Mouse (Mus musculus) MEL (cell line): ENCODE data around the gene Nyap1. TPM values are rescaled to one million over a fixed set of nuclear protein-coding genes. Genes with fewer than 3 reads are reported as not detected.

Source experiments
- DNase-seq: peaks from one replicate; pipeline ENCODE4 v3.0.0; 2011; ENCODE audit warnings: low read depth, low spot score
- H3K27ac ChIP-seq: 2 replicates; pipeline ENCODE4 v1.5.1; 2012; ENCODE audit warnings: low read depth, mild to moderate bottlenecking, control low read depth, low read length, moderate library complexity; ENCODE audit not compliant: control insufficient read depth
- H3K27me3 ChIP-seq, 2 experiments: fragments of 150-350 bp in 1 of 2; sonication (generic) in 1 of 2; 2 replicates each; pipeline ENCODE4 v1.6.1; 2012; ENCODE audit warnings: low read length in 2 of 2, mild to moderate bottlenecking in 2 of 2, improper control_type of control experiment in 1 of 2, moderate library complexity in 1 of 2; ENCODE audit not compliant: insufficient read depth in 2 of 2, control insufficient read depth in 1 of 2
- H3K36me3 ChIP-seq, 2 experiments: 2 replicates each; pipeline ENCODE4 v1.6.1; 2012 to 2014; ENCODE audit warnings: low read length in 2 of 2, improper control_type of control experiment in 1 of 2, inconsistent platforms in 1 of 2, mild to moderate bottlenecking in 1 of 2; ENCODE audit not compliant: insufficient read depth in 2 of 2, control insufficient read depth in 1 of 2
- H3K4me1 ChIP-seq, 2 experiments: fragments of 150-350 bp in 1 of 2; sonication (generic) in 1 of 2; 2 replicates each; pipeline ENCODE4 v1.6.1; 2012; ENCODE audit warnings: low read length in 2 of 2, improper control_type of control experiment in 1 of 2, mild to moderate bottlenecking in 1 of 2; ENCODE audit not compliant: insufficient read depth in 2 of 2, control insufficient read depth in 1 of 2
- H3K4me3 ChIP-seq, 2 experiments: fragments of 150-350 bp in 1 of 2; sonication (generic) in 1 of 2; 2 replicates each; pipeline ENCODE4 v1.5.1; 2012; ENCODE audit warnings: low read depth in 2 of 2, low read length in 2 of 2, mild to moderate bottlenecking in 2 of 2, moderate library complexity in 2 of 2, control low read depth in 1 of 2, improper control_type of control experiment in 1 of 2; ENCODE audit not compliant: control insufficient read depth in 1 of 2, insufficient read depth in 1 of 2
- H3K79me2 ChIP-seq: 2 replicates; pipeline ENCODE4 v1.6.1; 2012; ENCODE audit warnings: mild to moderate bottlenecking, low read length, moderate library complexity; ENCODE audit not compliant: control insufficient read depth, poor library complexity, insufficient read depth
- H3K9ac ChIP-seq: 2 replicates; pipeline ENCODE4 v1.6.1; 2012; ENCODE audit warnings: low read depth, mild to moderate bottlenecking, control low read depth, low read length, moderate library complexity; ENCODE audit not compliant: control insufficient read depth, poor library complexity, severe bottlenecking
- H3K9me3 ChIP-seq: fragments of 150-350 bp; sonication (generic); replicated peaks from 2 replicates; pipeline ENCODE4 v1.6.1; 2012; ENCODE audit warnings: mild to moderate bottlenecking, low read length, improper control_type of control experiment, moderate library complexity; ENCODE audit not compliant: insufficient read depth
- BHLHE40 ChIP-seq: IDR thresholded peaks from 2 replicates; pipeline ENCODE4 v1.6.1; 2012; ENCODE audit warnings: low read depth, mild to moderate bottlenecking, inconsistent platforms, low read length, improper control_type of control experiment, borderline replicate concordance
- CHD1 ChIP-seq: IDR thresholded peaks from 2 replicates; pipeline ENCODE4 v1.6.1; 2012; ENCODE audit warnings: low read depth, mild to moderate bottlenecking, inconsistent platforms, low read length, improper control_type of control experiment
- CHD2 ChIP-seq: IDR thresholded peaks from 2 replicates; pipeline ENCODE4 v1.6.1; 2011; ENCODE audit warnings: low read length, improper control_type of control experiment
- CTCF ChIP-seq, 3 experiments: IDR thresholded peaks in 2 of 3; conservative IDR thresholded peaks in 1 of 3; 2 replicates each; pipeline ENCODE4 v1.5.1; 2011 to 2012; ENCODE audit warnings: low read length in 3 of 3, low read depth in 2 of 3, mild to moderate bottlenecking in 2 of 3, improper control_type of control experiment in 1 of 3, inconsistent platforms in 1 of 3, mixed read lengths in 1 of 3, moderate library complexity in 1 of 3; ENCODE audit not compliant: control insufficient read depth in 1 of 3, insufficient read depth in 1 of 3, poor library complexity in 1 of 3, severe bottlenecking in 1 of 3
- E2F4 ChIP-seq: IDR thresholded peaks from 2 replicates; pipeline ENCODE4 v1.6.1; 2011; ENCODE audit warnings: low read depth, low read length, improper control_type of control experiment, borderline replicate concordance
- ELF1 ChIP-seq: IDR thresholded peaks from 2 replicates; pipeline ENCODE4 v1.6.1; 2014; ENCODE audit warnings: low read depth, mild to moderate bottlenecking, inconsistent platforms, low read length, improper control_type of control experiment, moderate library complexity
- EP300 ChIP-seq, 2 experiments: IDR thresholded peaks; 2 replicates each; pipeline ENCODE4 v1.6.1; 2011; ENCODE audit warnings: improper control_type of control experiment in 2 of 2, low read length in 2 of 2, low read depth in 1 of 2, mild to moderate bottlenecking in 1 of 2
- ETS1 ChIP-seq: IDR thresholded peaks from 2 replicates; pipeline ENCODE4 v1.6.1; 2012; ENCODE audit warnings: low read depth, mild to moderate bottlenecking, inconsistent platforms, low read length, improper control_type of control experiment, moderate library complexity
- GABPA ChIP-seq: IDR thresholded peaks from 2 replicates; pipeline ENCODE4 v1.6.1; 2012; ENCODE audit warnings: low read depth, mild to moderate bottlenecking, inconsistent platforms, low read length, improper control_type of control experiment, moderate library complexity
- GATA1 ChIP-seq: IDR thresholded peaks from 2 replicates; pipeline ENCODE4 v1.6.1; 2011; ENCODE audit warnings: low read depth, low read length, improper control_type of control experiment
- HCFC1 ChIP-seq: IDR thresholded peaks from 2 replicates; pipeline ENCODE4 v1.6.1; 2012; ENCODE audit warnings: low read depth, mild to moderate bottlenecking, inconsistent platforms, low read length, improper control_type of control experiment, moderate library complexity
- JUND ChIP-seq: IDR thresholded peaks from 2 replicates; pipeline ENCODE4 v1.6.1; 2011; ENCODE audit warnings: low read depth, mild to moderate bottlenecking, improper control_type of control experiment, low read length
- KAT2A ChIP-seq: conservative IDR thresholded peaks from 2 replicates; pipeline ENCODE4 v1.6.1; 2012; ENCODE audit warnings: low read depth, low read length, improper control_type of control experiment, inconsistent platforms
- MAFK ChIP-seq: IDR thresholded peaks from 2 replicates; pipeline ENCODE4 v1.6.1; 2011; ENCODE audit warnings: low read depth, mild to moderate bottlenecking, low read length, improper control_type of control experiment, borderline replicate concordance
- MAX ChIP-seq: IDR thresholded peaks from 2 replicates; pipeline ENCODE4 v1.6.1; 2011; ENCODE audit warnings: low read length, improper control_type of control experiment
- MAZ ChIP-seq: IDR thresholded peaks from 2 replicates; pipeline ENCODE4 v1.6.1; 2012; ENCODE audit warnings: low read depth, mild to moderate bottlenecking, inconsistent platforms, low read length, improper control_type of control experiment
- MXI1 ChIP-seq: IDR thresholded peaks from 2 replicates; pipeline ENCODE4 v1.6.1; 2011; ENCODE audit warnings: mild to moderate bottlenecking, low read depth, low read length, improper control_type of control experiment
- MYB ChIP-seq: IDR thresholded peaks from 2 replicates; pipeline ENCODE4 v1.6.1; 2011; ENCODE audit warnings: mild to moderate bottlenecking, low read depth, low read length, improper control_type of control experiment
- MYC ChIP-seq: IDR thresholded peaks from 2 replicates; pipeline ENCODE4 v1.6.1; 2011; ENCODE audit warnings: low read depth, mild to moderate bottlenecking, low read length, improper control_type of control experiment, moderate library complexity
- NELFE ChIP-seq: IDR thresholded peaks from 2 replicates; pipeline ENCODE4 v1.6.1; 2011; ENCODE audit warnings: low read depth, low read length, improper control_type of control experiment
- NRF1 ChIP-seq: IDR thresholded peaks from 2 replicates; pipeline ENCODE4 v1.6.1; 2014; ENCODE audit warnings: low read depth, mild to moderate bottlenecking, inconsistent platforms, low read length, improper control_type of control experiment, moderate library complexity; ENCODE audit not compliant: poor library complexity, insufficient read depth, severe bottlenecking
- POLR2A ChIP-seq, 2 experiments: IDR thresholded peaks; 2 replicates each; pipeline ENCODE4 v1.6.1; 2011 to 2012; ENCODE audit warnings: low read length in 2 of 2, mild to moderate bottlenecking in 2 of 2, control low read depth in 1 of 2, improper control_type of control experiment in 1 of 2, low read depth in 1 of 2, moderate library complexity in 1 of 2; ENCODE audit not compliant: control insufficient read depth in 1 of 2, insufficient read depth in 1 of 2, poor library complexity in 1 of 2
- POLR2AphosphoS2 ChIP-seq: IDR thresholded peaks from 2 replicates; pipeline ENCODE4 v1.6.1; 2011; ENCODE audit warnings: low read length, improper control_type of control experiment
- POLR2AphosphoS5 ChIP-seq: IDR thresholded peaks from 2 replicates; pipeline ENCODE4 v1.6.1; 2012; ENCODE audit warnings: low read depth, borderline replicate concordance, mild to moderate bottlenecking, inconsistent platforms, low read length, moderate library complexity, mixed read lengths
- RAD21 ChIP-seq: IDR thresholded peaks from 2 replicates; pipeline ENCODE4 v1.6.1; 2011; ENCODE audit warnings: mild to moderate bottlenecking, low read depth, low read length, improper control_type of control experiment
- RCOR1 ChIP-seq: IDR thresholded peaks from 2 replicates; pipeline ENCODE4 v1.6.1; 2012; ENCODE audit warnings: low read depth, mild to moderate bottlenecking, inconsistent platforms, low read length, improper control_type of control experiment
- SIN3A ChIP-seq: IDR thresholded peaks from 2 replicates; pipeline ENCODE4 v1.6.1; 2012; ENCODE audit warnings: low read length, improper control_type of control experiment, inconsistent platforms
- SMC3 ChIP-seq: IDR thresholded peaks from 2 replicates; pipeline ENCODE4 v1.6.1; 2011; ENCODE audit warnings: low read depth, low read length, improper control_type of control experiment
- TAL1 ChIP-seq: IDR thresholded peaks from 2 replicates; pipeline ENCODE4 v1.6.1; 2012; ENCODE audit warnings: mild to moderate bottlenecking, inconsistent platforms, low read length, moderate library complexity, mixed read lengths
- TBP ChIP-seq: IDR thresholded peaks from 2 replicates; pipeline ENCODE4 v1.8.0; 2011; ENCODE audit warnings: low read depth, low read length, improper control_type of control experiment
- TCF12 ChIP-seq: IDR thresholded peaks from 2 replicates; pipeline ENCODE4 v1.6.1; 2014; ENCODE audit warnings: low read depth, mild to moderate bottlenecking, inconsistent platforms, low read length, improper control_type of control experiment, moderate library complexity
- UBTF ChIP-seq: IDR thresholded peaks from 2 replicates; pipeline ENCODE4 v1.6.1; 2012; ENCODE audit warnings: low read depth, mild to moderate bottlenecking, inconsistent platforms, low read length, improper control_type of control experiment, moderate library complexity, borderline replicate concordance; ENCODE audit not compliant: insufficient read depth
- USF1 ChIP-seq: IDR thresholded peaks from 2 replicates; pipeline ENCODE4 v1.6.1; 2014; ENCODE audit warnings: low read depth, mild to moderate bottlenecking, inconsistent platforms, low read length, improper control_type of control experiment, moderate library complexity
- USF2 ChIP-seq, 2 experiments: IDR thresholded peaks; 2 replicates each; pipeline ENCODE4 v1.6.1; 2011 to 2012; ENCODE audit warnings: improper control_type of control experiment in 2 of 2, low read length in 2 of 2, borderline replicate concordance in 1 of 2, inconsistent platforms in 1 of 2, low read depth in 1 of 2, mild to moderate bottlenecking in 1 of 2; ENCODE audit not compliant: insufficient read depth in 1 of 2
- ZC3H11A ChIP-seq: IDR thresholded peaks from 2 replicates; pipeline ENCODE4 v1.6.1; 2012; ENCODE audit warnings: low read depth, mild to moderate bottlenecking, inconsistent platforms, low read length, improper control_type of control experiment
- ZMIZ1 ChIP-seq: IDR thresholded peaks from 2 replicates; pipeline ENCODE4 v1.6.1; 2012; ENCODE audit warnings: low read depth, mild to moderate bottlenecking, inconsistent platforms, low read length, improper control_type of control experiment, moderate library complexity
- polyA plus RNA-seq, 2 experiments: library from polyadenylated mRNA; stranded (reverse) in 1 of 2; unstranded in 1 of 2; fragments of >175 nt in 1 of 2; fragments of >200 nt in 1 of 2; gene quantifications; 2 replicates each; pipeline versions ENCODE4 v1.2.1 to v1.2.4; 2012; ENCODE audit warnings: low replicate concordance in 2 of 2, low read depth in 1 of 2; ENCODE audit not compliant: insufficient read length in 2 of 2, insufficient read depth in 1 of 2, missing spikeins in 1 of 2
- total RNA-seq: library from RNA; depleted of rRNA; stranded (reverse); fragments of 300-350 nt; gene quantifications from 2 replicates; pipeline ENCODE4 v1.2.3, GENCODE M21; 2012

Gene Nyap1
- total and polyA plus RNA-seq, 3 experiments = 0.39 to 1.1 TPM; not detected in 1

GRCm38 (mm10) chr5:137772755-137773154 lies 31.3 kb upstream of the Nyap1 start:
- Histone ChIP-seq H3K9me3 (no peaks in the 10 kb centered on the region), H3K4me3 (no peak overlapping the region), H3K9ac (no peak overlapping the region), H3K27me3 (no peaks in the 10 kb centered on the region), H3K79me2 (no peaks in the 10 kb centered on the region), H3K27ac (peak overlapping the region; percentile 39), H3K4me1 (peaks cover 14 to 27% of the 10 kb centered on the region in 2 experiments), H3K36me3 (peaks cover 0 to 10% of the 10 kb centered on the region in 2 experiments; a peak in 2 of 4 replicates)
- TF ChIP-seq UBTF (no peak), POLR2AphosphoS2 (no peak), SIN3A (peak; percentile 67), SMC3 (no peak), CHD2 (no peak), GATA1 (peak; percentile 77), TCF12 (peak; percentile 77), RCOR1 (no peak), ZC3H11A (no peak), MAZ (peak; percentile 59; the same call in 1 of the 2 replicates), MAX (0 out of 2 replicates have a peak, but pooled peaks have one; percentile 31), BHLHE40 (no peak), USF2 (IDR thresholded peaks at IDR 0.05; ENCODE audit: borderline replicate concordance in 1 of 2, insufficient read depth in 1 of 2, low read depth in 1 of 2, low read length in 2 of 2) (no peak), TAL1 (peak; percentile 48), JUND (no peak; the same call in 1 of the 2 replicates), CHD1 (no peak), E2F4 (no peak), ELF1 (no peak), MAFK (no peak), RAD21 (no peak), NRF1 (no peak), MXI1 (peak; percentile 27; the same call in 1 of the 2 replicates), KAT2A (no peak), POLR2A (IDR thresholded peaks at IDR 0.05; ENCODE audit: control insufficient read depth in 1 of 2, insufficient read depth in 1 of 2, low read depth in 1 of 2, low read length in 2 of 2, poor library complexity in 1 of 2) (no peak), CTCF (IDR thresholded peaks at IDR 0.05 in 2 of 3, conservative IDR thresholded peaks at IDR 0.05 in 1 of 3; ENCODE audit: control insufficient read depth in 1 of 3, insufficient read depth in 1 of 3, low read depth in 2 of 3, low read length in 3 of 3, poor library complexity in 1 of 3, severe bottlenecking in 1 of 3) (no peak), ETS1 (peak; percentile 68), GABPA (no peak), EP300 (IDR thresholded peaks at IDR 0.05; ENCODE audit: low read depth in 1 of 2, low read length in 2 of 2) (peak; percentile 68 to 83), MYC (0 out of 2 replicates have a peak, but pooled peaks have one; percentile 44), HCFC1 (no peak), ZMIZ1 (no peak), MYB (peak; percentile 53; the same call in 1 of the 2 replicates), USF1 (no peak), TBP (no peak), POLR2AphosphoS5 (no peak), NELFE (no peak)
- peak; percentile 64 for DNase-seq
